Mouse (Mus musculus) kidney, adult 2 months (tissue): ENCODE measurements around the gene Slbp.

ENCODE experiments used
- CTCF ChIP-seq: fragments of 200-500 bp; conservative IDR thresholded peaks from 2 replicates; pipeline ENCODE4 v1.5.1; 2011; ENCODE audit warnings: low read depth, mild to moderate bottlenecking, control low read depth, low read length, moderate library complexity, mixed read lengths; ENCODE audit not compliant: insufficient read depth, insufficient read length
- POLR2A ChIP-seq: fragments of 200-500 bp; IDR thresholded peaks from one replicate; pipeline ENCODE4 v1.6.1; 2011; ENCODE audit warnings: low read depth, low read length, control low read depth

- TF ChIP-seq CTCF = no peak
- no peak for TF ChIP-seq POLR2A
These were observed 47.1 kb downstream of the Slbp start for GRCm38 (mm10) chr5:33605314-33605713.
